8 mouse cellular contexts compared by ENCODE assay signal in genomic region chr3:95855502-95856089, GRCm38 (mm10). TPM values are rescaled to one million over a fixed set of nuclear protein-coding genes. Genes with fewer than 3 reads are reported as not detected.
A peak's percentile ranks its signal among the peaks of the same experiment; 100 is the strongest.
DNase-seq lines count a peak whose midpoint lies in the region; ATAC-seq and TF ChIP-seq lines count a peak whose summit lies in the region.

Prpf3 (minus strand) TSS chr3:95855885.

- ATAC-seq in Patski: peak; percentile 80
- ATAC-seq in hindbrain, embryonic 14.5 days (ENCODE audit: low FRiP score): peak; percentile 97

- H3K9ac ChIP-seq in hindbrain, embryonic 14.5 days: peak within 1 kb of the TSS; percentile 71

- H3K4me2 ChIP-seq in hindbrain, embryonic 14.5 days (replicated peaks): peak within 1 kb of the TSS; percentile 56

- peak within 1 kb of the TSS; percentile 79 for H3K27ac ChIP-seq in hindbrain, embryonic 14.5 days

- H3K4me1 ChIP-seq in hindbrain, embryonic 14.5 days (replicated peaks; ENCODE audit: control insufficient read depth, insufficient read depth, low read length): peaks cover 11% of the 10 kb centered on the region

- DNase-seq in Patski (ENCODE audit: low read depth, low spot score): peak; percentile 82
- peak; percentile 93 to 94 for DNase-seq in cerebellum, postnatal 14 days
- peak; percentile 86 to 92 for DNase-seq in frontal cortex, postnatal 25 days (ENCODE audit: low spot score in 2 of 2)
- peak; percentile 92 for DNase-seq in hindbrain, embryonic 14.5 days (ENCODE audit: low spot score)
- DNase-seq in layer of hippocampus, postnatal 36 days: peak; percentile 94
- DNase-seq in lung, postnatal 36 days: peak; percentile 97
- DNase-seq in retina, postnatal 1 day: peak; percentile 95
- DNase-seq in urinary bladder, adult 18-20 months (ENCODE audit: low spot score in 2 of 2): peak; percentile 92 to 94

- CTCF ChIA-PET in Patski (lab: Charles Lee): interaction anchor here (1.3 kb wide), 1 partner anchor 108 kb away, joined by 6 read pairs; no protein-coding TSS in a partner anchor

- no peak for TF ChIP-seq CTCF in Patski (IDR thresholded peaks at IDR 0.05)

- under 1% methylated on average over 56 of the region's 56 CpGs for WGBS in hindbrain, embryonic 14.5 days

- in situ Hi-C loops in Patski (cut with MboI; ENCODE audit: low pct_unique_long_range_greater_than_20kb): no loop called here

- peak within 1 kb of the TSS; percentile 84 for H3K4me3 ChIP-seq in hindbrain, embryonic 14.5 days (replicated peaks; ENCODE audit: low read length)

- POLR2A ChIA-PET in Patski (lab: Charles Lee): interaction anchor here (0.7 to 1.8 kb wide), 4 partner anchors 13 to 406 kb away, joined by 3 to 5 read pairs (median 4); no protein-coding TSS in a partner anchor

- H3K9me3 ChIP-seq in hindbrain, embryonic 14.5 days (ENCODE audit: control insufficient read depth, low read length): no peaks in the 10 kb centered on the region

- H3K36me3 ChIP-seq in hindbrain, embryonic 14.5 days (replicated peaks; ENCODE audit: control insufficient read depth, insufficient read depth): peaks cover 28% of the 10 kb centered on the region

- H3K27me3 ChIP-seq in Patski: no peaks in the 10 kb centered on the region
- no peaks in the 10 kb centered on the region for H3K27me3 ChIP-seq in hindbrain, embryonic 14.5 days (ENCODE audit: control insufficient read depth, insufficient read depth, low read length)

RNA-seq across cellular contexts. Expression of gene Prpf3, which starts in this region (rescaled TPM):
- 48.9 TPM for polyA plus RNA-seq in Patski (2021)
- 33.5 and 35.7 TPM in 2 replicates for polyA plus RNA-seq in hindbrain, embryonic 14.5 days (2014; fragmentation: Nextera tagmentation; extraction: Ambion mirVana)
- 10 to 100 TPM; 29.9 to 38.4 TPM for total RNA-seq in layer of hippocampus, postnatal 36 days (2021)

Comparison
In these comparisons a context has a peak if more than half of its experiments do, and no peak if none do; other contexts are left out.
1. Peak in every context shown above with its lines: DNase-seq, ATAC-seq, H3K4me3 ChIP-seq and H3K27ac ChIP-seq.